Mouse (Mus musculus) MEL (cell line): ENCODE data around the gene Cyth2. TPM values are rescaled to one million over a fixed set of nuclear protein-coding genes. Genes with fewer than 3 reads are reported as not detected.

Experiments
- DNase-seq: peaks from one replicate; pipeline ENCODE4 v3.0.0; 2011; ENCODE audit warnings: low read depth, low spot score
- H3K27ac ChIP-seq: 2 replicates; pipeline ENCODE4 v1.5.1; 2012; ENCODE audit warnings: low read depth, mild to moderate bottlenecking, control low read depth, low read length, moderate library complexity; ENCODE audit not compliant: control insufficient read depth
- H3K27me3 ChIP-seq, 2 experiments: fragments of 150-350 bp in 1 of 2; sonication (generic) in 1 of 2; 2 replicates each; pipeline ENCODE4 v1.6.1; 2012; ENCODE audit warnings: low read length in 2 of 2, mild to moderate bottlenecking in 2 of 2, improper control_type of control experiment in 1 of 2, moderate library complexity in 1 of 2; ENCODE audit not compliant: insufficient read depth in 2 of 2, control insufficient read depth in 1 of 2
- H3K36me3 ChIP-seq, 2 experiments: 2 replicates each; pipeline ENCODE4 v1.6.1; 2012 to 2014; ENCODE audit warnings: low read length in 2 of 2, improper control_type of control experiment in 1 of 2, inconsistent platforms in 1 of 2, mild to moderate bottlenecking in 1 of 2; ENCODE audit not compliant: insufficient read depth in 2 of 2, control insufficient read depth in 1 of 2
- H3K4me1 ChIP-seq, 2 experiments: fragments of 150-350 bp in 1 of 2; sonication (generic) in 1 of 2; 2 replicates each; pipeline ENCODE4 v1.6.1; 2012; ENCODE audit warnings: low read length in 2 of 2, improper control_type of control experiment in 1 of 2, mild to moderate bottlenecking in 1 of 2; ENCODE audit not compliant: insufficient read depth in 2 of 2, control insufficient read depth in 1 of 2
- H3K4me3 ChIP-seq, 2 experiments: fragments of 150-350 bp in 1 of 2; sonication (generic) in 1 of 2; 2 replicates each; pipeline ENCODE4 v1.5.1; 2012; ENCODE audit warnings: low read depth in 2 of 2, low read length in 2 of 2, mild to moderate bottlenecking in 2 of 2, moderate library complexity in 2 of 2, control low read depth in 1 of 2, improper control_type of control experiment in 1 of 2; ENCODE audit not compliant: control insufficient read depth in 1 of 2, insufficient read depth in 1 of 2
- H3K79me2 ChIP-seq: 2 replicates; pipeline ENCODE4 v1.6.1; 2012; ENCODE audit warnings: mild to moderate bottlenecking, low read length, moderate library complexity; ENCODE audit not compliant: control insufficient read depth, poor library complexity, insufficient read depth
- H3K9ac ChIP-seq: 2 replicates; pipeline ENCODE4 v1.6.1; 2012; ENCODE audit warnings: low read depth, mild to moderate bottlenecking, control low read depth, low read length, moderate library complexity; ENCODE audit not compliant: control insufficient read depth, poor library complexity, severe bottlenecking
- H3K9me3 ChIP-seq: fragments of 150-350 bp; sonication (generic); replicated peaks from 2 replicates; pipeline ENCODE4 v1.6.1; 2012; ENCODE audit warnings: mild to moderate bottlenecking, low read length, improper control_type of control experiment, moderate library complexity; ENCODE audit not compliant: insufficient read depth
- CTCF ChIP-seq, 3 experiments: IDR thresholded peaks in 2 of 3; conservative IDR thresholded peaks in 1 of 3; 2 replicates each; pipeline ENCODE4 v1.5.1; 2011 to 2012; ENCODE audit warnings: low read length in 3 of 3, low read depth in 2 of 3, mild to moderate bottlenecking in 2 of 3, improper control_type of control experiment in 1 of 3, inconsistent platforms in 1 of 3, mixed read lengths in 1 of 3, moderate library complexity in 1 of 3; ENCODE audit not compliant: control insufficient read depth in 1 of 3, insufficient read depth in 1 of 3, poor library complexity in 1 of 3, severe bottlenecking in 1 of 3
- ELF1 ChIP-seq: IDR thresholded peaks from 2 replicates; pipeline ENCODE4 v1.6.1; 2014; ENCODE audit warnings: low read depth, mild to moderate bottlenecking, inconsistent platforms, low read length, improper control_type of control experiment, moderate library complexity
- HCFC1 ChIP-seq: IDR thresholded peaks from 2 replicates; pipeline ENCODE4 v1.6.1; 2012; ENCODE audit warnings: low read depth, mild to moderate bottlenecking, inconsistent platforms, low read length, improper control_type of control experiment, moderate library complexity
- MAFK ChIP-seq: IDR thresholded peaks from 2 replicates; pipeline ENCODE4 v1.6.1; 2011; ENCODE audit warnings: low read depth, mild to moderate bottlenecking, low read length, improper control_type of control experiment, borderline replicate concordance
- MYB ChIP-seq: IDR thresholded peaks from 2 replicates; pipeline ENCODE4 v1.6.1; 2011; ENCODE audit warnings: mild to moderate bottlenecking, low read depth, low read length, improper control_type of control experiment
- NRF1 ChIP-seq: IDR thresholded peaks from 2 replicates; pipeline ENCODE4 v1.6.1; 2014; ENCODE audit warnings: low read depth, mild to moderate bottlenecking, inconsistent platforms, low read length, improper control_type of control experiment, moderate library complexity; ENCODE audit not compliant: poor library complexity, insufficient read depth, severe bottlenecking
- POLR2A ChIP-seq, 2 experiments: IDR thresholded peaks; 2 replicates each; pipeline ENCODE4 v1.6.1; 2011 to 2012; ENCODE audit warnings: low read length in 2 of 2, mild to moderate bottlenecking in 2 of 2, control low read depth in 1 of 2, improper control_type of control experiment in 1 of 2, low read depth in 1 of 2, moderate library complexity in 1 of 2; ENCODE audit not compliant: control insufficient read depth in 1 of 2, insufficient read depth in 1 of 2, poor library complexity in 1 of 2
- SIN3A ChIP-seq: IDR thresholded peaks from 2 replicates; pipeline ENCODE4 v1.6.1; 2012; ENCODE audit warnings: low read length, improper control_type of control experiment, inconsistent platforms
- SMC3 ChIP-seq: IDR thresholded peaks from 2 replicates; pipeline ENCODE4 v1.6.1; 2011; ENCODE audit warnings: low read depth, low read length, improper control_type of control experiment
- TAL1 ChIP-seq: IDR thresholded peaks from 2 replicates; pipeline ENCODE4 v1.6.1; 2012; ENCODE audit warnings: mild to moderate bottlenecking, inconsistent platforms, low read length, moderate library complexity, mixed read lengths
- USF1 ChIP-seq: IDR thresholded peaks from 2 replicates; pipeline ENCODE4 v1.6.1; 2014; ENCODE audit warnings: low read depth, mild to moderate bottlenecking, inconsistent platforms, low read length, improper control_type of control experiment, moderate library complexity
- ZC3H11A ChIP-seq: IDR thresholded peaks from 2 replicates; pipeline ENCODE4 v1.6.1; 2012; ENCODE audit warnings: low read depth, mild to moderate bottlenecking, inconsistent platforms, low read length, improper control_type of control experiment
- polyA plus RNA-seq, 2 experiments: library from polyadenylated mRNA; stranded (reverse) in 1 of 2; unstranded in 1 of 2; fragments of >175 nt in 1 of 2; fragments of >200 nt in 1 of 2; gene quantifications; 2 replicates each; pipeline versions ENCODE4 v1.2.1 to v1.2.4; 2012; ENCODE audit warnings: low replicate concordance in 2 of 2, low read depth in 1 of 2; ENCODE audit not compliant: insufficient read length in 2 of 2, insufficient read depth in 1 of 2, missing spikeins in 1 of 2
- total RNA-seq: library from RNA; depleted of rRNA; stranded (reverse); fragments of 300-350 nt; gene quantifications from 2 replicates; pipeline ENCODE4 v1.2.3, GENCODE M21; 2012

The Cyth2 gene
- total and polyA plus RNA-seq, 3 experiments = 52.9 to 92.2 TPM; not detected in 1

DNA sequence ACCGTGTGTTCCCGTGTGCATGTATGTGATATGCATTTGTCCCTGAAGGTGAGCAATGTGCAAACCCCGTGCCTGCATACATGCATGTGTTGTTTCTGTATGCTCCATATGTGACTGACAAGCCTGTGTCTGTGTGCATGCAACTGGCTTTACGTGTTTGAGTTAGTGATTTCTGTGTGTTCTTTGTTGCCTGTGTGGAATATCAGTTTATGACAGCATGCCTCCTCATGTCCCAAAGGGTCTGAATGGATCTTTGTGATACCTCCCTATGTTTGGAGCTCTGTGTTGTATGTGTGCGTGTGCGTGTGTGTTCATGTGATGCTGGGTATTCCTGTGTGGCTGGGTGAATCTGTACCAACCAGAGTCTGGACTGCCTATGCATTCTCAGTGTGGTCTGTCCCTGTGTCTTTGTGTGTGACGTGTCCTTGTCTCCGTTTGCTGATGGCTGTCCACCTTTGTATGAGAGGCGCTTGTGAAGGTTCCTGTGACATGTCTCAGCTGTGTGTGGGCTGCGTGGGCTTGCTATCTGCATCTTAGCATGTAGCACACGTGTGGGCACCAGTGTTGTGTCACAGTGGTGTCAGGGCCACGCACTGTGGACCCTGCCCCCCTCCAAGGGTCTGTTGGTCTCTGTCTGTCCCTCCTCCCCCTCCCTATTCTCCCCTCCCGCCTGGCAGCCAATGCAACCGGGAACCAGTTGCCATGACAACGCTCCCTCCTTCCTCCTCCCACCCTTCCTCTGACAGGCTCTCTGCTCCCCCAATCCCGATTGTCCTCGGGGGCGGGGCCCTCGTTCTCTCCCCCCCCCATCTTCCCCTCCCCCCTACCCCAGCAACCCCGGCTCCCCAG, 29.6 kb downstream of the Cyth2 start, which contains the start of gene Sult2b1:
Gene Sult2b1, minus strand, starts transcription at position 146 of the 849 bp plus-strand sequence.
- no peak for DNase-seq
- no peaks in the 10 kb centered on the region for H3K4me1 ChIP-seq
- no peaks in the 10 kb centered on the region for H3K36me3 ChIP-seq
- H3K27ac ChIP-seq = no peak within 1 kb of the TSS
- no peak for TF ChIP-seq SIN3A
- TF ChIP-seq MAFK = no peak
- no peak for TF ChIP-seq MYB
- TF ChIP-seq POLR2A (IDR thresholded peaks at IDR 0.05; ENCODE audit: control insufficient read depth in 1 of 2, insufficient read depth in 1 of 2, low read depth in 1 of 2, low read length in 2 of 2, poor library complexity in 1 of 2) = no peak
- TF ChIP-seq, all 39 proteins: peak for 0
- H3K79me2 ChIP-seq = no peaks in the 10 kb centered on the region
- H3K9me3 ChIP-seq = no peaks in the 10 kb centered on the region
- H3K4me3 ChIP-seq = peak within 1 kb of the TSS; percentile 64 to 69
- H3K9ac ChIP-seq = peak within 1 kb of the TSS; percentile 63
- H3K27me3 ChIP-seq = no peaks in the 10 kb centered on the region; a peak in 1 of 4 replicates

DNA sequence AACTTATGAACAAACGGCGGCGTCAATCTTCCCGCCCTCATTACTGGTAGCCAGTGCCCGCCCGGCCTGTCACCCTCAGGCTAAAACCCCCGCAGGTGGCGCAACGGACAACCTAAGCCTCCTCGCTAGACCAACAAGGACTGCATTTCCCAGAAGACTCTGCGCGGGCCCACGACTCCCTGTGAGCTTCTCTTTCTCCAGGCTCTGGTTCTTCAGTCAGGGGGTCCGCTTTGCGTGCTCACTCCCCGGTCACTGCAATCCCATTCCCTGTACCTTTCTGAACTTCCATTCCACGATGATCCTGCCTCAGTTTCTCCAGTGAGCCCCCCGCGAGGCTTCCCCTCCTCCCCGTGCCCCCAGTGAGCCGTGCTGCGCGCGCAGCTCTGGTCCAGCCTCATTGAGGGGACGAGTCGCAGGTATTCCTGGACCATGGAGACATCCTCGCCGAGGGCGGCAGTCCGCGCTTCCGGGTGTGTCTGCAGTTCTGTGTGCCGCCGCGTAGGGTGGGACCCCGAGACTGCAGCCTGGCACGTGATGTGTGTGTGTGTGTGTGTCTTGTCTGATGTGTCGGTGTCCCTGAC, 30.8 kb downstream of the Cyth2 start, which contains the start of gene Lmtk3:
Gene Lmtk3, plus strand, starts transcription at position 228 of the 581 bp plus-strand sequence.
- Histone ChIP-seq H3K27me3 (no peaks in the 10 kb centered on the region; a peak in 1 of 4 replicates), H3K36me3 (no peaks in the 10 kb centered on the region), H3K27ac (no peak within 1 kb of the TSS), H3K4me3 (peak within 1 kb of the TSS; percentile 64 to 69), H3K9ac (peak within 1 kb of the TSS; percentile 63), H3K4me1 (no peaks in the 10 kb centered on the region), H3K79me2 (no peaks in the 10 kb centered on the region), H3K9me3 (no peaks in the 10 kb centered on the region)
- peak; percentile 60 for DNase-seq
- TF ChIP-seq CTCF (IDR thresholded peaks at IDR 0.05 in 2 of 3, conservative IDR thresholded peaks at IDR 0.05 in 1 of 3; ENCODE audit: control insufficient read depth in 1 of 3, insufficient read depth in 1 of 3, low read depth in 2 of 3, low read length in 3 of 3, poor library complexity in 1 of 3, severe bottlenecking in 1 of 3) (peak in 1 of 3 experiments; percentile 26; a peak in 1 of 6 replicates), USF1 (peak; percentile 43; the same call in 1 of the 2 replicates), NRF1 (peak; percentile 61), ZC3H11A (no peak), MAFK (no peak), TAL1 (no peak), HCFC1 (peak; percentile 84), ELF1 (peak; percentile 32; the same call in 1 of the 2 replicates), SMC3 (no peak)
